ENCODE assay signal across 8 mouse cellular contexts in the genomic region with DNA sequence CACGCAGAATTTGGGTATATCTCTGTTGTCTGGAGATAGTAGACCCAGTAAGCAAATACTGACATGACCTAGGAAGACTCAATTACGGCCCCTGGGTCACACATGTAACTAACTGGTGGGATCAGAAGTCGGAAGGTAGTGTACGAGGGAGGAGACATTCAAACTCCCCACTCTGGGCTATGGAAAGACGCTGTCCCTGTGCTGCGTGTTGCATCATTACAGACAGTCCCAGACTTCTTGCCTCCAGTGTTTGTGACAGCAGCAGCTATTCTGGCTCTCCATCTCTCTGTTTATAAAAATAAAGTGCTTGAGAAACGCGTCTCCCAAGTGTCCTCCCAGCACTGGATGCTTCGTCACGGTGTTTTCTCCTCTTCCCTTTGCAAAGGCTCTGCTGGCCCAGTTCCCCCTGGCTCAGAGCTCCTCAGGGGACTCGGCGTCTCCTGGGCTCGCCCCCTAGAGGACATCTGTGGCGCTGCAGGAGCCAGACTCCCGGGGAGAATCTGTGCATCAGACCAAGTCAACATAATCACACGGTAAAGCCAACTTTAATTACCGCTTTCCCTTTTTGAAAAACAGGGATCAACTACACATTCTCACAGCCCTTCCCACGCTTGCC. TPM values are rescaled to one million over a fixed set of nuclear protein-coding genes. Genes with fewer than 3 reads are reported as not detected.
A peak's percentile ranks its signal among the peaks of the same experiment; 100 is the strongest.
DNase-seq lines count a peak whose midpoint lies in the region; ATAC-seq and TF ChIP-seq lines count a peak whose summit lies in the region.

No protein-coding gene starts in this region.

- peak overlapping the region; percentile 17 for H3K4me3 ChIP-seq in embryonic facial prominence, embryonic 15.5 days (replicated peaks)
- no peak overlapping the region for H3K4me3 ChIP-seq in heart, embryonic 11.5 days (ENCODE audit: low read depth, low read length)
- peak overlapping the region; percentile 7; the same call in 1 of the 2 replicates for H3K4me3 ChIP-seq in kidney, embryonic 16.5 days (ENCODE audit: low read length)
- 0 out of 2 replicates have a peak overlapping the region, but pooled peaks have one; percentile 1 for H3K4me3 ChIP-seq in liver, adult 2 months (ENCODE audit: insufficient read depth, low read depth, low read length)
- H3K4me3 ChIP-seq in myocyte: no peak overlapping the region

- WGBS in embryonic facial prominence, embryonic 15.5 days: 16% methylated on average over 18 of the region's 18 CpGs
- WGBS in heart, embryonic 11.5 days (ENCODE audit: insufficient replicate concordance): 21% methylated on average over 18 of the region's 18 CpGs
- WGBS in kidney, embryonic 16.5 days: 18% methylated on average over 18 of the region's 18 CpGs
- WGBS in liver, adult 2 months: 8% methylated on average over 18 of the region's 18 CpGs

- peak; percentile 84 for ATAC-seq in embryonic facial prominence, embryonic 15.5 days (ENCODE audit: insufficient number of reproducible peaks, low FRiP score, low TSS enrichment, low read depth)
- peak; percentile 59; the same call in 1 of the 2 replicates for ATAC-seq in heart, embryonic 11.5 days (replicated peaks; ENCODE audit: insufficient number of reproducible peaks, low FRiP score, low TSS enrichment)
- ATAC-seq in kidney, embryonic 16.5 days (ENCODE audit: low FRiP score, low TSS enrichment): peak; percentile 84

- no peak overlapping the region for H3ac ChIP-seq in myocyte (ENCODE audit: control insufficient read depth, insufficient read length)

- H3K27me3 ChIP-seq in embryonic facial prominence, embryonic 15.5 days: no peaks in the 10 kb centered on the region
- no peaks in the 10 kb centered on the region for H3K27me3 ChIP-seq in heart, embryonic 11.5 days (ENCODE audit: control insufficient read depth, insufficient read depth, low read length)
- H3K27me3 ChIP-seq in kidney, embryonic 16.5 days (ENCODE audit: insufficient read depth, low read length): no peaks in the 10 kb centered on the region
- no peaks in the 10 kb centered on the region for H3K27me3 ChIP-seq in liver, adult 2 months (ENCODE audit: control insufficient read depth, insufficient read depth, low read length)
- H3K27me3 ChIP-seq in myocyte (ENCODE audit: control insufficient read depth, insufficient read depth, insufficient read length): no peaks in the 10 kb centered on the region

- no peak for TF ChIP-seq POLR2A in liver, adult 2 months (IDR thresholded peaks at IDR 0.05; ENCODE audit: extremely low read depth, insufficient read depth, low read length)
- TF ChIP-seq POLR2A in myocyte (IDR thresholded peaks at IDR 0.05; ENCODE audit: insufficient read length, low read depth): no peak

- H3K9me3 ChIP-seq in embryonic facial prominence, embryonic 15.5 days (replicated peaks): no peaks in the 10 kb centered on the region
- H3K9me3 ChIP-seq in heart, embryonic 11.5 days (replicated peaks; ENCODE audit: control insufficient read depth, low read length): no peaks in the 10 kb centered on the region
- no peaks in the 10 kb centered on the region for H3K9me3 ChIP-seq in kidney, embryonic 16.5 days (ENCODE audit: low read length)

- peaks cover 11% of the 10 kb centered on the region; the same call in 1 of the 2 replicates for H3K4me1 ChIP-seq in embryonic facial prominence, embryonic 15.5 days
- no peaks in the 10 kb centered on the region for H3K4me1 ChIP-seq in heart, embryonic 11.5 days (ENCODE audit: control insufficient read depth, insufficient read depth, low read length)
- peaks cover 7% of the 10 kb centered on the region; the same call in 1 of the 2 replicates for H3K4me1 ChIP-seq in kidney, embryonic 16.5 days (ENCODE audit: insufficient read depth, low read length)
- H3K4me1 ChIP-seq in liver, adult 2 months (ENCODE audit: control insufficient read depth, insufficient read depth, low read length): peaks cover 8% of the 10 kb centered on the region; the same call in 1 of the 2 replicates

- H3K79me2 ChIP-seq in liver, adult 2 months (ENCODE audit: control insufficient read depth, insufficient read depth, low read length): no peaks in the 10 kb centered on the region
- H3K79me2 ChIP-seq in myocyte (ENCODE audit: control insufficient read depth, insufficient read depth): no peaks in the 10 kb centered on the region

- peak; percentile 81 for DNase-seq in 416B (ENCODE audit: low read depth)
- peak; percentile 62 to 73 for DNase-seq in adrenal gland, postnatal 4 days (ENCODE audit: low spot score in 2 of 2)
- peak; percentile 68 for DNase-seq in liver, adult 2 months (ENCODE audit: extremely low read depth, low read depth, low spot score)
- peak; percentile 83 to 95 for DNase-seq in spleen, postnatal 4 days (ENCODE audit: low spot score in 2 of 2)

- peak; percentile 94 for TF ChIP-seq CTCF in liver, adult 2 months (IDR thresholded peaks at IDR 0.05; ENCODE audit: low read depth, low read length)

- no peak overlapping the region for H3K9ac ChIP-seq in embryonic facial prominence, embryonic 15.5 days
- H3K9ac ChIP-seq in heart, embryonic 11.5 days (ENCODE audit: low read depth, low read length): no peak overlapping the region
- H3K9ac ChIP-seq in kidney, embryonic 16.5 days (replicated peaks; ENCODE audit: low read length): 0 out of 2 replicates have a peak overlapping the region, but pooled peaks have one; percentile 33
- H3K9ac ChIP-seq in liver, adult 2 months (ENCODE audit: low read depth, low read length): peak overlapping the region; percentile 0

- no peaks in the 10 kb centered on the region for H3K36me3 ChIP-seq in embryonic facial prominence, embryonic 15.5 days
- no peaks in the 10 kb centered on the region for H3K36me3 ChIP-seq in heart, embryonic 11.5 days (ENCODE audit: control insufficient read depth, insufficient read depth, low read length)
- no peaks in the 10 kb centered on the region for H3K36me3 ChIP-seq in kidney, embryonic 16.5 days (ENCODE audit: insufficient read depth, low read length)
- H3K36me3 ChIP-seq in liver, adult 2 months (ENCODE audit: control insufficient read depth, insufficient read depth, low read length): no peaks in the 10 kb centered on the region
- no peaks in the 10 kb centered on the region for H3K36me3 ChIP-seq in myocyte (ENCODE audit: control insufficient read depth, insufficient read depth)

- H3K4me2 ChIP-seq in embryonic facial prominence, embryonic 15.5 days (replicated peaks): peak overlapping the region; percentile 47
- peak overlapping the region; percentile 41 for H3K4me2 ChIP-seq in heart, embryonic 11.5 days
- H3K4me2 ChIP-seq in kidney, embryonic 16.5 days (replicated peaks; ENCODE audit: low read depth, low read length): peak overlapping the region; percentile 36; the same call in 1 of the 2 replicates
- peak overlapping the region; percentile 82 for H3K4me2 ChIP-seq in myocyte (ENCODE audit: low read depth)

- peak overlapping the region; percentile 39 for H3K27ac ChIP-seq in embryonic facial prominence, embryonic 15.5 days (replicated peaks)
- no peak overlapping the region for H3K27ac ChIP-seq in heart, embryonic 11.5 days (ENCODE audit: low read depth, low read length)
- H3K27ac ChIP-seq in kidney, embryonic 16.5 days (ENCODE audit: low read length): no peak overlapping the region
- peak overlapping the region; percentile 10 for H3K27ac ChIP-seq in liver, adult 2 months (replicated peaks; ENCODE audit: insufficient read depth, low read depth, low read length)

TF ChIP-seq in myocyte, 11 proteins besides CTCF, POLR2A, EP300 and RAD21:
- TF ChIP-seq MYOD1 (IDR thresholded peaks at IDR 0.05; ENCODE audit: control insufficient read depth in 1 of 3, insufficient read length in 2 of 3, low read depth in 2 of 3): no peak
- no peak for TF ChIP-seq TCF3 (IDR thresholded peaks at IDR 0.05; ENCODE audit: insufficient read length, low read depth)
- TF ChIP-seq USF1 (IDR thresholded peaks at IDR 0.05; ENCODE audit: low read depth): no peak
- TF ChIP-seq TCF12 (IDR thresholded peaks at IDR 0.05; ENCODE audit: insufficient read depth, poor library complexity, severe bottlenecking): no peak
- TF ChIP-seq POLR2AphosphoS2 (IDR thresholded peaks at IDR 0.05; ENCODE audit: insufficient read length, low read depth): no peak
- TF ChIP-seq MYOG (IDR thresholded peaks at IDR 0.05; ENCODE audit: control insufficient read depth in 1 of 3, insufficient read depth in 1 of 3, insufficient read length in 2 of 3, low read depth in 2 of 3): no peak
- TF ChIP-seq E2F4 (IDR thresholded peaks at IDR 0.05; ENCODE audit: insufficient read depth): no peak
- no peak for TF ChIP-seq MAX (IDR thresholded peaks at IDR 0.05; ENCODE audit: low read depth)
- TF ChIP-seq REST (IDR thresholded peaks at IDR 0.05; ENCODE audit: insufficient read depth, insufficient read length): no peak
- no peak for TF ChIP-seq SRF (IDR thresholded peaks at IDR 0.05; ENCODE audit: control insufficient read depth, insufficient read length, low read depth)
- TF ChIP-seq CEBPB (IDR thresholded peaks at IDR 0.05; ENCODE audit: insufficient read depth, poor library complexity, severe bottlenecking): no peak
TF ChIP-seq in myocyte: peak in this region for 0.

RNA-seq across cellular contexts. Expression of a gene that starts 18.6 kb away (rescaled TPM):
- total RNA-seq in adrenal gland, postnatal 4 days (2021): 10 to 100 TPM; 60.0 to 71.8 TPM
- polyA plus RNA-seq in embryonic facial prominence, embryonic 15.5 days (2015; fragmentation: Nextera tagmentation; extraction: Ambion mirVana): 54.0 and 58.9 TPM in 2 replicates
- 45.0 and 47.6 TPM in 2 replicates for polyA plus RNA-seq in heart, embryonic 11.5 days (2014; fragmentation: Nextera tagmentation; extraction: Ambion mirVana)
- polyA plus RNA-seq in kidney, embryonic 16.5 days (2015; fragmentation: Nextera tagmentation; extraction: Ambion mirVana): 62.4 and 67.1 TPM in 2 replicates
- 37.7 and 41.5 TPM in 2 replicates for total RNA-seq in liver, adult 2 months (2014; rRNA removed)
- polyA plus RNA-seq in liver, adult 2 months (2012; rRNA removed): 9.8 and 11.2 TPM in 2 replicates
- 20.4 TPM for polyA plus RNA-seq in myocyte (2012; fragmentation: generic; extraction: Trizol)

Comparison
In these comparisons a context has a peak if more than half of its experiments do, and no peak if none do; other contexts are left out.
1. H3K27ac ChIP-seq: peak in embryonic facial prominence, embryonic 15.5 days (single experiment) and liver, adult 2 months (single experiment); none in heart, embryonic 11.5 days (single experiment) and kidney, embryonic 16.5 days (single experiment).
2. H3K4me3 ChIP-seq: peak in embryonic facial prominence, embryonic 15.5 days (single experiment), kidney, embryonic 16.5 days (single experiment) and liver, adult 2 months (single experiment); none in heart, embryonic 11.5 days (single experiment) and myocyte (single experiment).
3. H3K9ac ChIP-seq: peak in kidney, embryonic 16.5 days (single experiment) and liver, adult 2 months (single experiment); none in embryonic facial prominence, embryonic 15.5 days (single experiment) and heart, embryonic 11.5 days (single experiment).
4. Peak in every context shown above with its lines, with median percentiles within 50 percentile points of each other: DNase-seq, ATAC-seq and H3K4me2 ChIP-seq.